Mouse (Mus musculus) layer of hippocampus, adult 9-11 months (tissue): ENCODE measurements at regions not wholly inside any gene's neighbourhood (a gene's known extent, or its start where the extent isn't known, plus 50 kb on each side); places are given as distances from the start of the nearest gene placed in this dataset.

Experiments
- DNase-seq: peaks from one replicate; pipeline ENCODE4 v3.0.0; 2022

DNA sequence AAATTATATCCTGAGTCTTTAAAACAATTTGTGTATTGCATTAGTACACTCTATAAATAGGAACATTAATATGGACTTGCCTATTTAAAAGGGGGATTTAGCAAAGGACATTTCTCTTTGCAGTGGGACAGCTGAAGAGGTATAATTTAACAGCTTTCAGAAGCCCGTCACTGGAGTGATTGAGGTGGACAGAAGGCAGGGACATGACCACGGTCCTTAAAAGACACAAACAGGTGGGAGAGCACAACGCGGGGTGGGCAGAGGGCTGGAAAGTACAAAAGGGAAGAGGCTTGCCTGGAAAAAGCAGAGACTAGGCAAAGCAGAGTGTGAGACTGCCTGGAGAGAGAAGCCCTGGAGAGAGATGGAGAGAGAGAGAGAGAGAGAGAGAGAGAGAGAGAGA, 51.9 kb upstream of the Pkhd1 start:
- DNase-seq, result no peak

GRCm38 (mm10) chr1:20670489-20670888, 52.6 kb upstream of the Pkhd1 start:
- no peak for DNase-seq

- no peak for DNase-seq
These were observed 53.3 kb upstream of the Pkhd1 start for GRCm38 (mm10) chr1:20670906-20671768.

DNA sequence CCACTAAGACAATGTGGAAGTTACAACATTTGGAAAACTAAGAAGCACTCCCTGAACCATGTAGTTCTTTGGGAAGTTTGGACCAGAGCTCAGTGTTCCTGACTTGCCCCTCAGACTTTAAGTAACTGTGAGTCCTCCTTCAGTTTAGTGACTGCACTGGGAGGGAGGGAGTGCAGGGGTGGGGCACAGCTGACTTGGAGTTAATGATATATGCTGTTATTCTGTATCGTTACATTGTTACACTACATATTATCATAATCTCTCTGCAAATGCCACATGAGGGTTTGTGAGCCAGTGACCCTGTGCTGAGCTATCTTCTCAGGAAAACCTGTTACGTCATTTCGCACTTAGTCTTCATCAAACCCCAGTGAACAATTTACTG, 53.9 kb upstream of the Pkhd1 start:
- DNase-seq, result no peak

DNA sequence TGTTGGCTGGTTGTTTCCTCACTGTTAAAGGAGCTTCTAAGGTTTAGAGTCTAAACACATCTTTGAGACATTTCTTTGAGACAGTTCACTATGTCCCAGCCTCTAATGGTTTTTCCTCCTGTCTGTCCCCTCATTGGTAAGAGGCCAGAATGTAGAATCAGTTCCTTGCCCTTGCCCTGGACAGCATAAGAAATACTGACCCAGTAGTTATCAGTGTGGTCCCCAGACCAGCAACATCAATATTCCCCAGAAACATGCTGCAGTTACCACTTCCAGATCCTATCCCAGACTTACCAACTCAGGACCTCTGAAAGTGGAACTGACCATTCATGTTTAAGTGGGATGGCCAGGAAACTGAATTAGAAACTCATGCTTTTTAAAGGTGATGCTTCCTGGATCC, 54.4 kb upstream of the Pkhd1 start:
- no peak for DNase-seq

DNA sequence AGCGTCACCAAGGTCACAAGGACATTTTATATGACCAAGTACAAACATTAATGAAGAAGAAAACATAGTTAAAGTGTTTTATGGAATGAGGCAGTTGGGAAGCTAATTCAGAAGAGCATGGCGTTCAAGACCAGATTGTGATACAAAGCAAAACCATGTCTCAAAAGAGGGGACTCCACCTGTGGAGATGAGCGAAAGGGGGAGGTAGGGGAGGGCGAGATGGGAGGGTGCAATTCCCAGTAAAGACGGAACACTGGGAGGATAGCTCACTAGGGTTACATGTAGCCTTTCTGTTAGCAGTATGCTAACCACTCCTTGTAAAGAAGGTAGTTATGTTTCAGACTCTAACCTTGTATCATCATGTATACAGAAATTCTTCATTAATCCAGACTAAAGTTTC, 55.1 kb upstream of the Pkhd1 start:
- no peak for DNase-seq

DNA sequence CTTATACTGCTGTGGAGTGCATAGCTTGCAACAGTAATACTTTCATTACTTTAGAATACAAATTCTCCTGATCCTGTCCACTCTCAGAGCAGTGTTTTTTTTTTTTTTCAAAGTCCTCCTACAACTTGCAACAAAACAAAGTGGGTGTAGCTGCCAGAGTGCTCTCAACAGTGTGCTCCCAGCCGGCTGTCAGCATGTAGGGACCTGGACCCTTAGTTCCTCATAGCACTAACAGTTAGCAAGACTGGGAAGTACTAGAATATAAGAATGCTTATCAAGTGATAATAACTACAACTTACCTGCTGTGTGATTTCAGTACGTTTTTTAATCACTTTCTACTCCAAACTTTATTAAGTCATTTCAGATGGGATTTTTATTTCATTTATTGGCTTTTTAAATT, 55.5 kb upstream of the Pkhd1 start:
- DNase-seq, result no peak

GRCm38 (mm10) chr1:20674615-20675014, 56.1 kb upstream of the Il17a start:
- no peak for DNase-seq

GRCm38 (mm10) chr1:20677987-20678386, 52.7 kb upstream of the Il17a start:
- peak; percentile 12 for DNase-seq

- no peak for DNase-seq
These were observed 51.9 kb upstream of the Il17a start for GRCm38 (mm10) chr1:20678823-20679222.

- no peak for DNase-seq
These were observed 51.4 kb upstream of the Il17a start for GRCm38 (mm10) chr1:20679299-20679698.

DNA sequence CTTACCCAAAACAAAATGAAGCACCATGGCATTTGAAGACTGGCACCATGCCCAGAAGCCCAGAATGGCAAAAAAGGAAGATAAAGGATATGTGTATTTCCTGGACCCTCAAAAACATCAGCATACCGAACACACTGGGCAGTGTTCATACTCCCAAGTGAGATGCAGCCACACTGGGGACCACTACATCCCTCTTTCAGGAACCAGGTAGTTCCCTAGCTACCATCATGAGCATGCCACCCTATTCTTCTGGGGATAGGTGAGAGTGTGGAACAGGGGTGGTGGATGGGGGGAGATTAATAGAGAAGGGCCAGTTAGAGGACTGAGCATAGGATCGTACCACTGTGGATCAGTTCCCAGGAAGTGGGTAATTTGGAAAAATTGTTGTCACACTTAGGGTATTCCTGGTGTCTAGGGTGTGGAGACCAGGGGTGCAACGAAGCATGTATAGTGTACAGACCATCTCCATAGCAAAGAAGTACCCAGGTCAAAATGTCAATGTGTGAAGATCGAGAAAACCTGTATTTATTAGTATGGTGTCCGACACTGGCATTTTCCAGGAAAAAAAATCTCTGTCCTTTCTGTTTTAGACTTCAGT, 50.9 kb upstream of the Il17a start:
- DNase-seq, result no peak

DNA sequence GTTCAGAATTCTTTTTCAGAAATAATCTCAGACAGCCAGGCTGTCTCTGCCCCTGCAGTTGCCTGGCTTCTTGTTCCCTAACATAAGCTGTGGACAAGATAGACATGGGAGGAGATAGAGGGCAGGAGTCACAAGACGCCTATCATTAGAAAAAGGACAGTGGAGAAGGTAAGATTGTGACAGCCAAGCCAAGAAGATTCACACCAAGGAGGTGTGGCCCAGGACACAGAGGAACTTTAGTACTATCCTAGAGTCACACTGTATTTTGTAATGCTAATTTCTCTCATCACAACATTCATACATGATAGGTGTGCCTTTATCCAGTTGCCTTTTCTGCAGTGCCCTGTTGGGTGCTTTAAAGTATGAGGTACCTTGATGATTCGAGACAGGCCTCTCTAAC, 50.2 kb upstream of the Il17a start:
- no peak for DNase-seq
